Mouse (Mus musculus) midbrain, embryonic 11.5 days (tissue): Measurements from ENCODE around the gene Dmbx1. TPM values are rescaled to one million over a fixed set of nuclear protein-coding genes. Genes with fewer than 3 reads are reported as not detected.

Experiments
- ATAC-seq: fragments of 200-750 bp; cut with Nextera tagmentation; 2 replicates; pipeline ENCODE4 v1.8.0; 2017; ENCODE audit warnings: moderate TSS enrichment, moderate library complexity; ENCODE audit not compliant: low FRiP score
- DNase-seq: peaks from one replicate; pipeline ENCODE4 v3.0.0; 2015; ENCODE audit warnings: low spot score; ENCODE audit errors: missing footprints
- H3K27ac ChIP-seq: fragments of 300-500 bp; sonication (generic); 2 replicates; pipeline ENCODE4 v1.5.1; 2014; ENCODE audit warnings: low read depth, low read length
- H3K27me3 ChIP-seq: fragments of 300-500 bp; sonication (generic); 2 replicates; pipeline ENCODE4 v1.6.1; 2014; ENCODE audit warnings: mild to moderate bottlenecking, low read length, moderate library complexity, mixed read lengths; ENCODE audit not compliant: control insufficient read depth, insufficient read depth
- H3K36me3 ChIP-seq: fragments of 300-500 bp; sonication (generic); 2 replicates; pipeline ENCODE4 v1.6.1; 2014; ENCODE audit warnings: mild to moderate bottlenecking, low read length, moderate library complexity, mixed read lengths; ENCODE audit not compliant: control insufficient read depth, insufficient read depth
- H3K4me1 ChIP-seq: fragments of 300-500 bp; sonication (generic); 2 replicates; pipeline ENCODE4 v1.6.1; 2014; ENCODE audit warnings: low read length; ENCODE audit not compliant: control insufficient read depth, insufficient read depth
- H3K4me2 ChIP-seq: fragments of 300-500 bp; sonication (generic); 2 replicates; pipeline ENCODE4 v1.6.1; 2014; ENCODE audit warnings: mild to moderate bottlenecking, moderate library complexity
- H3K4me3 ChIP-seq: fragments of 300-500 bp; sonication (generic); 2 replicates; pipeline ENCODE4 v1.5.1; 2014; ENCODE audit warnings: low read depth, low read length
- H3K9ac ChIP-seq: fragments of 300-500 bp; sonication (generic); 2 replicates; pipeline ENCODE4 v1.6.1; 2014; ENCODE audit warnings: low read length
- H3K9me3 ChIP-seq: fragments of 300-500 bp; sonication (generic); 2 replicates; pipeline ENCODE4 v1.6.1; 2016; ENCODE audit warnings: low read length; ENCODE audit not compliant: control insufficient read depth
- WGBS: fragments of 180-500 bp; shearing (Covaris S2); extraction: QIAGEN DNeasy Blood & Tissue Kit; methylation state at CpG from one replicate; pipeline ENCODE4 v1.1.7; 2014; 5-methylcytosine and 5-hydroxymethylcytosine counted together
- polyA plus RNA-seq: library from polyadenylated mRNA; unstranded; fragments of >200 nt; fragmentation: Nextera tagmentation; extraction: Ambion mirVana; gene quantifications from 2 replicates; pipeline ENCODE4 v1.2.1, GENCODE M21; 2014

The Dmbx1 gene
- polyA plus RNA-seq, 1 experiment from 2014 or later: 15.9 TPM

DNA sequence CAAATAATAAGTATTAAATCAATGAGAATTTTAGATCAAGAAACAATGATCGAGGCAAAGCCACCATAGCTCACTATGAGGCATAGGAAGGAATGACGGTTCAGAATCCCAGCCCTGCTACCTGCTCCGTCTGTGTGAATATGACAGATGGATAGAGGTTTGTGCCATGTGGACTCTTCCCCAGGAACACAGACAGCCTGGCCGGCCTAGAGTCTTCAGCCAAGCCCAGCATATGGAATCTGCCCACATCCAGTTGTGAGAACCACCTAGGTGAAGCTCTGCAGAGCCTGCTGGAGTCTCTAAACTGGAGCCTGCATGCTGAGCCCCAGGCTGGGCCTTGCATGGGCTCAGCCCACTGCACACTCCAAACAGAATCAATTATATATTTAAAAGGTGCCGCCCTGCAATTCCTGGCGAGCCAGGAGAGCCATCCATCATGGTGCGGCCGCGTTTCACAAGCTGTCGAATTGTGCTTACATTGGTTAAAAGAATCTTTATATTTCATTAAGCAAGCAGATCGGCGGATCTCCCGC lies 8.1 kb downstream of the Dmbx1 start:
- H3K4me3 ChIP-seq: no peak overlapping the region
- peaks cover 29% of the 10 kb centered on the region for H3K27me3 ChIP-seq
- H3K9me3 ChIP-seq: no peaks in the 10 kb centered on the region
- H3K4me2 ChIP-seq: no peak overlapping the region
- DNase-seq (no peak), ATAC-seq (no peak)
- no peak overlapping the region for H3K27ac ChIP-seq
- whole genome bisulfite sequencing: 65% methylated on average over 13 of the region's 13 CpGs
- H3K36me3 ChIP-seq: no peaks in the 10 kb centered on the region
- no peak overlapping the region for H3K9ac ChIP-seq
- H3K4me1 ChIP-seq: peaks cover 13% of the 10 kb centered on the region

DNA sequence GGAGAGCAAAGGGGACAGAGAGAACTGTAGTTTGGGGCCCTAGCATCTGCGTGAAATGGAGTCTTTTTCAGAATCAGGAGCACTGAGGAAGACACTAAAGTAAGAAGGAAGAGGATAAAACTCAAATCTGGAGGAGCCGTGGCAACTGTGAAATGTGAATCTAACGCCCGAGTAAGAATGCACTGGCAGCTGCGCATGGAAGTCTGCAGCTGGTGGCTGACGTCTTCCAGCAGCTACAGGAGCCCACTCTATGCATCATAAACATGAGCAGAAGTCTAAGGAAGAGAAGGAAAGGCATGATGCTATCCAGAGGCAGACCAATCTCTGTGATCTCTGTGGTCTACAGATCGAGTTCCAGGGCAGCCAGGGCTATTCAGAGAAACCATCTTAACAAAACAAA lies 12.1 kb downstream of the Dmbx1 start:
- no peak overlapping the region for H3K4me3 ChIP-seq
- H3K27ac ChIP-seq: no peak overlapping the region
- ATAC-seq (no peak), DNase-seq (no peak)
- H3K4me1 ChIP-seq: no peaks in the 10 kb centered on the region; the same call in 1 of the 2 replicates
- H3K4me2 ChIP-seq: no peak overlapping the region
- H3K9me3 ChIP-seq: no peaks in the 10 kb centered on the region
- H3K27me3 ChIP-seq: peaks cover 3% of the 10 kb centered on the region; the same call in 1 of the 2 replicates
- no peak overlapping the region for H3K9ac ChIP-seq
- peaks cover 2% of the 10 kb centered on the region; the same call in 1 of the 2 replicates for H3K36me3 ChIP-seq
- 75% methylated on average over 7 of the region's 7 CpGs for WGBS

DNA sequence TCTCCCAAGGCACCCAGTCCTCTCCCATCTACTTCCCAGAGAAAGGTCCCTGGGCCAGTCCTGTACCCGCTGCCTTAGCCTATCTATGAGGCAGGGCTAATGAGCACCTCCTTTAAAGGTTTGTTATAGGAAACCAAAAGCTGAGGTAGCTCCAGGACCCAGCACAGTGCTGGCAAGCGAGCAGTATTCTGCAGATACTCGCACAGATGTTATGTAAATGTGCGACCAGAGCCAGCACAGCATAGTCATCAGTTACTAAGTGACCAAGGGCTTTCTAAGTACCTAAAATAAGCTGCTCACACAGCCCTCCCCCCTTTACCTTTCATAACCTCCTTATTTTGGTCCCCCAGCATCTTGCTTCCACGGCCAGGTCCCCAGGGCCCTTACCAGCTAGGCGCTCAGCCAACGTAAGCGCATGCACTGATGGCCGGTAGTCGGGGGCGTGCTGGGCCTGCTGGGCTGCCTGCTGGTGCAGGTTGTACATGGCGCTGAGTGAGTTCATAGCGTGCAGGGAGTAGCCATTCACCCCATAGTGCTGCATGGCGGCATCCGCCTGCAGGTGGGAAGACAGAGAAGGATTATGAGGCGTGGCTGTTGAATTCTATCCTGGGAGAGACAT lies 16.4 kb downstream of the Dmbx1 start:
- Histone ChIP-seq H3K4me1 (no peaks in the 10 kb centered on the region), H3K4me3 (no peak overlapping the region), H3K36me3 (peaks cover 5% of the 10 kb centered on the region; the same call in 1 of the 2 replicates), H3K27me3 (no peaks in the 10 kb centered on the region), H3K9me3 (no peaks in the 10 kb centered on the region), H3K27ac (no peak overlapping the region), H3K9ac (no peak overlapping the region), H3K4me2 (no peak overlapping the region)
- WGBS: 83% methylated on average over 16 of the region's 16 CpGs
- ATAC-seq (no peak), DNase-seq (no peak)

DNA sequence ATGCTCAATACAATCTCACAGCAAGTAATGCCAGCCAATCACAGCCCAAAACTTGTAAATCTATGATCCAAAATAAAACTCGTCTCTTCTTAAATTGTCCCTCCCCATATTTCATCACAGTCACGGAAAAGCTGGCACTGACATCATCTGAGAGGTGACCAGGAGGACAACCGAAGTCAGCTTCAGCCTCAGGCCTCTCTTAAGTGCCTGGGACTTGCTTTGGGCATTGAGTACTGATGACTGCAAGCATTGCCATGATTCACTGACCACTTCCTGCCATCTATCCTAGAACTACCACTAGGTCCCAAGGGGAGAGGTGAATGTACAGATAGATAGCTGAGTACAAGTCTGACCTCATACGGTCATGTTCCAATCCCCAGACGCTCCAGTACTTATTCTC lies 17.0 kb downstream of the Dmbx1 start:
- ATAC-seq: no peak
- peaks cover 5% of the 10 kb centered on the region for H3K36me3 ChIP-seq
- no peaks in the 10 kb centered on the region for H3K9me3 ChIP-seq
- H3K4me2 ChIP-seq: no peak overlapping the region
- H3K4me1 ChIP-seq: no peaks in the 10 kb centered on the region
- no peak overlapping the region for H3K9ac ChIP-seq
- H3K4me3 ChIP-seq: no peak overlapping the region
- no peak overlapping the region for H3K27ac ChIP-seq
- no peak for DNase-seq
- no peaks in the 10 kb centered on the region for H3K27me3 ChIP-seq
- WGBS: 91% methylated on average over 5 of the region's 5 CpGs

DNA sequence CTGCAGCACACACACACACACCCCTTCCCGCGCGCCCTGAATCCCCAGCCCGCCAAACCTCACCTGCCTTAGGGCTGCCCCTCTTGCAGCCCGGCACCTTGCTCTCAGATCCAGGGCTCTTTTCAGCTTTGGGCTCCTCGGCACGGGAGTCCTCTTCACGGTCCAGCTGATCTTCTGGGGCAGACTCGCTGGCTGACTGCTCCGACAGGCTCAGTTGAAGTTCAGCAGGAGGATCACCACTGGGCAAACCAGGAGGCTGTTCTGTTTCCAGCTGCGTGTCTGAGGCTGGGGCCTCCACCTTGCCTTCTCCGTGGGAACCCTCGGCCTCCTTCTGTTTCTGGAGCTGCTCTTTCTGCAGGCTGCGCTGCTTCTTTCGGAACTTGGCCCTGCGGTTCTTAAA lies 19.8 kb downstream of the Dmbx1 start:
- H3K36me3 ChIP-seq: peaks cover 5% of the 10 kb centered on the region
- H3K27ac ChIP-seq: no peak overlapping the region
- H3K9ac ChIP-seq: no peak overlapping the region
- WGBS: 70% methylated on average over 16 of the region's 16 CpGs
- no peaks in the 10 kb centered on the region for H3K27me3 ChIP-seq
- no peak for DNase-seq
- H3K9me3 ChIP-seq: no peaks in the 10 kb centered on the region
- H3K4me1 ChIP-seq: no peaks in the 10 kb centered on the region
- H3K4me2 ChIP-seq: no peak overlapping the region
- H3K4me3 ChIP-seq: no peak overlapping the region
- no peak for ATAC-seq

DNA sequence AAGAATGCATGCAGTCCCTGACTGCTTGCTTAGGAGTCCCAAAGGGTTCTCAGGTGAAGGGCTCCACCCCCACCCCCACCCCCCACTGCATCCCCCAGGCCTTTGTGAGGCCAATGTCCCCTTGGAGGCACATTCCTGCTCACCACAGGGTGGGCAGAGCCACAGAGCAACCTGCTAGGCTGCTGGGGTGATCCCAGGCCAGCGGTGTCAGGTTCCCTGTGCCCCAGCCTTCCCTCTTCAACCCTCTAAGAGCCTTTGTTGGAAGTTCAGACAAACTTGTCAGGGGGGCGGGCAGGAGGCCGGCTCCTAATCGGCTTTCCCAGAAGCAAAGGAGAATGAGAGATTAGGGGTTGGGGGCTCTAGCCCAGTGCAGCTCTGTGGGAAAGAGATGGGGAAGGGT lies 28.1 kb downstream of the Dmbx1 start:
- no peak for DNase-seq
- no peak overlapping the region for H3K4me2 ChIP-seq
- H3K4me1 ChIP-seq: peaks cover 25% of the 10 kb centered on the region
- no peaks in the 10 kb centered on the region for H3K9me3 ChIP-seq
- H3K27ac ChIP-seq: peak overlapping the region; percentile 61; the same call in 1 of the 2 replicates
- no peak overlapping the region for H3K4me3 ChIP-seq
- peaks cover 8% of the 10 kb centered on the region; the same call in 1 of the 2 replicates for H3K27me3 ChIP-seq
- ATAC-seq: peak; percentile 74
- no peaks in the 10 kb centered on the region for H3K36me3 ChIP-seq
- 0% methylated on average over 4 of the region's 4 CpGs for WGBS
- H3K9ac ChIP-seq: no peak overlapping the region

- no peak overlapping the region for H3K27ac ChIP-seq
- peaks cover 51% of the 10 kb centered on the region for H3K4me1 ChIP-seq
- H3K4me3 ChIP-seq: no peak overlapping the region
- H3K4me2 ChIP-seq: no peak overlapping the region
- no peaks in the 10 kb centered on the region for H3K9me3 ChIP-seq
- H3K9ac ChIP-seq: no peak overlapping the region
- peak; percentile 38; the same call in 1 of the 2 replicates for ATAC-seq
- 6% methylated on average over 7 of the region's 7 CpGs for WGBS
- peaks cover 15% of the 10 kb centered on the region for H3K27me3 ChIP-seq
- H3K36me3 ChIP-seq: no peaks in the 10 kb centered on the region
- DNase-seq: no peak
Observed at GRCm38 (mm10) chr4:115908641-115909040, 31.1 kb downstream of the Dmbx1 start.

GRCm38 (mm10) chr4:115907994-115908393 lies 31.7 kb downstream of the Dmbx1 start:
- Histone ChIP-seq H3K9me3 (no peaks in the 10 kb centered on the region), H3K4me2 (no peak overlapping the region), H3K4me3 (no peak overlapping the region), H3K9ac (no peak overlapping the region), H3K36me3 (no peaks in the 10 kb centered on the region), H3K27ac (no peak overlapping the region), H3K4me1 (peaks cover 52% of the 10 kb centered on the region), H3K27me3 (peaks cover 15% of the 10 kb centered on the region)
- DNase-seq: no peak
- WGBS: 53% methylated on average over 1 of the region's 1 CpGs
- ATAC-seq: no peak

DNA sequence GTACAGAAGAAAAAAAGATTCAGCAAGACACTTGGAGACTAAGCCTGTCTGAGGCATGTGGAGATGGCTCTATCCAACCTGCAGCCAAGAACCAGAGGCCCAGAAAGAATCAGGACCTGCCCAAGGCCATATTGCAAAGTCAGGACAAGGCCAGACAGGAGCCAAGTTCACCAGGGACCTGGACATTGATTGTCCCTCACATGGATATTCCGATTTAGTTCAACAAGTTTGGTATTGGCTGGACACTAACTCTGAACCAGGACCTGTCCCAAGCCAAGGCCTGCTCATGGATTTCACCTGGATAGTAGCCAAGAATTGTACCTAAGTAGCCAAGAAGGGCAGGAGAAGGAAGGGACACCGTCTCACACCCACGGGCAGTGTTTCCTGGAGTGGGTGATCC lies 32.9 kb downstream of the Dmbx1 start:
- Histone ChIP-seq H3K9ac (no peak overlapping the region), H3K4me2 (no peak overlapping the region), H3K27me3 (peaks cover 19% of the 10 kb centered on the region), H3K9me3 (no peaks in the 10 kb centered on the region), H3K4me3 (no peak overlapping the region), H3K36me3 (no peaks in the 10 kb centered on the region), H3K4me1 (peaks cover 48% of the 10 kb centered on the region), H3K27ac (no peak overlapping the region)
- DNase-seq (no peak), ATAC-seq (no peak)
- 92% methylated on average over 3 of the region's 3 CpGs for WGBS
